Mouse (Mus musculus) urinary bladder, postnatal 10 days (tissue): ENCODE data around the gene Adk.
"Not testable (repeated sequence)": the region's sequence is repeated elsewhere in the genome, so short reads cannot be mapped to it uniquely, and the experiment has no call there.

Source experiments
- DNase-seq: peaks from one replicate; pipeline ENCODE4 v3.0.0; 2022; ENCODE audit warnings: low spot score

Adk gene

DNA sequence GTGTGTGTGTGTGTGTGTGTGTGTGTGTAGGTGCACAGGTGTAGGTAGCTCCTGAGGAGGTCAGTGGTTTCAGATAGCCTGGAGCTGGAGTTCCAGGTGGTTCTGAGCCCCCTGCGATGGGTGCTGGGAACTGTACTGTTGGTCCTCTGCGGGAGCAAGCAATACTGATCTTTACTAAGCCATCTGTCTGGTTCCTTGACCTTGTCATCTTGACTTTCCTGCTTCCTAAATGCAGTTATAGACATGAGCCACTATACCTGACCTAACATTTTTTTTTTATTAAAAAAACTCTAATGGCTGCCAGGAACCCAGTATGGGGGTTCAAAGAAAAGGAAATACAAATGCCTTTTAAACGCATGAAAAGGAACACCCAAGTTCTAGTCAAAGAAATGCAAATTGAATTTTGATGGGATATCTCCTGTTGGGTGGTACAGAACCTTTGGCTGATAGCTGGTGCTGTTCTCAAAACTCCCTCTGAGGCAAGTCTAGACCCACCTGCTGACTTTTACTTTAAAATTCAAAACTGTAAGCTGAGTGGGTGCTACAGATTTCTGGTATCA lies 433.7 kb downstream of the Adk start:
- no peak for DNase-seq

DNA sequence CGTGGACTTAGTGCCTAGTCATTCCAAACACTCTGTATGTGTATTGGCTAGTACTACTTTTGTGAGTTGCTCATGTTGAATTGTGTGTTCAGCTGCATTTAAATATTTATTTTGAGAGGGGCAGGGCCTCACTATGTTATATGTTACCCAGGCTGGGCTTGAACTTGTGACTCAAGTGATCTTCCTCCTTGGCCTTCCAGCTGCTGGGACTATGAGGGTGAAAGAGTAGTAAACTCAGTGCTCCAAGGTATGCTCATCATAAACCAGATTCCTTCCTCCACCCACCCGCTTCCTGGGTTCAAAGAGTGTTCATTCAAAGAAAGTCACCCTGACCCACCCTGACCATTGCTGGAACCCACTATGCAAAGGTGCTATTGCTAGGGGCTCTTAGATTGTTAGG lies 434.8 kb downstream of the Adk start:
- not testable (repeated sequence) for DNase-seq

- not testable (repeated sequence) for DNase-seq
Measured at GRCm38 (mm10) chr14:21488426-21489115, 436.2 kb downstream of the Adk start.

DNA sequence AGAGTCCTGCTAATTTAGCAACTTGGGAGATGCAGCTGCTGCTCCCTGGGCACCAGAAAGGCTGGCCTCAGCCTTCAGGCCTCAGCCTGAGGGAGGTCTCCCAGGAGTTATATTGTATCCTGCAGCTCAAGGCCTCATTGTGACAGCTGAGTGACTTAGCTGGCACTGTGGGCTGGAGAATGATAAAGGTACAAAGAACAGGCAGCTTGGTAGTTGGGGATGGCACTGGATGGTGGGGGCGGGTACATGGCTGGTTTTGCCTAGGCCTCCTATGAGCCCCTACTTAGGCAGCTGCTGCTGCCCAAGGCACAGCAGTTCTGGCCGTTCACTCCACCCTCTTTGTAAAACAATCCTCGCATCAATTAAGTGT lies 436.7 kb downstream of the Adk start:
- no peak for DNase-seq

DNA sequence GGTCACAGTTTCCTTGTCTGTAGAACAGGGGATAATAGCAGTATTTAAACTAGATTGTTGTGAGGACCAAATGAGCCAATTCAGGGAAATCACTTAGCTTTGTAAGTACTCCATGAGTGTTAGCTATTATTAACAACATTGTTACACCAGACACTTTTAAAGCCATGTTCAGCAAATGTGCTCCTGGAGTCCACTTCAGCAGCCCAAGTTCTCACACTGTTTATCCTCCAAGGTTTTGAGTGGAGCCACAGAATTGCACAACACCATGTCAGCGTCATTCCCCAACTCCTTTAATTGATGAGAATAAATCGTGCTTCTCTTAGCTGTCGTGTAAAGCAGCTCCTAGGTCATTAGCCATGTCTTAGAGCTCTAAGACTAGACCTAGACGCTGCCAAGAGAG lies 437.8 kb downstream of the Adk start:
- DNase-seq = no peak
